Mouse (Mus musculus): ENCODE results near the gene Ssmem1.

DNA sequence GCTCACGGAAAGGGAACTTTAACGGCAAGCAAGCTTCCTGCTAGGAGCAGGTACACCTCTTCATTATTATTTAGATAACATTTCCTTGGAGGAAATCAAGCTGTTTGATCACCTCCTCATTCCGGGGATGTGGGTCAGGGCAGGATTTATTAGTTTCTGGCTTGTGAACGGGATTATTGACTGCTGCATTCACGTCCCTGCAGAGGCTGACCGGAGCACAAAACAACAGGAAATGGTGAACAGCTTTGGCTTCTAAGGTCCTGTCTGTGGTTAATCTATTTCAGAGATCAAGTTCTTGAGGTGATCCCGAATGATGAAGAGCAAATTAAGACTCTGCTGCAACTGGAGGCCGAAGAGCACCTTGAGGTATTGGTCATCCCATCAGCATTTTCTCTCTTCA is 34.2 kb downstream of the Ssmem1 start:
- TF ChIP-seq SIN3A (IDR thresholded peaks at IDR 0.05; ENCODE audit: low read length) = no peak
- no peak for TF ChIP-seq EP300 (IDR thresholded peaks at IDR 0.05; ENCODE audit: low read length)
- TF ChIP-seq POLR2A (IDR thresholded peaks at IDR 0.05; ENCODE audit: low read depth, low read length) = no peak
- no peak for TF ChIP-seq UBTF (IDR thresholded peaks at IDR 0.05; ENCODE audit: low read depth, low read length)
- TF ChIP-seq CTCF (conservative IDR thresholded peaks at IDR 0.05 in 1 of 2, IDR thresholded peaks at IDR 0.05 in 1 of 2; ENCODE audit: low read depth in 2 of 2, low read length in 2 of 2) = no peak
- no peak for TF ChIP-seq POLR2AphosphoS2 (IDR thresholded peaks at IDR 0.05; ENCODE audit: low read depth, low read length)
- TF ChIP-seq TCF12 (IDR thresholded peaks at IDR 0.05; ENCODE audit: low read depth, low read length) = no peak
- TF ChIP-seq MEF2A (IDR thresholded peaks at IDR 0.05; ENCODE audit: borderline replicate concordance, low read depth, low read length) = no peak
- TF ChIP-seq ETS1 (conservative IDR thresholded peaks at IDR 0.05; ENCODE audit: low read depth, low read length) = no peak

Data from CH12.LX (cell line).